In genomic region chr3:130413239-130413638, GRCm38 (mm10) we compare ENCODE assay signal across 10 mouse cellular contexts.
A peak's percentile ranks its signal among the peaks of the same experiment; 100 is the strongest.
DNase-seq lines count a peak whose midpoint lies in the region; ATAC-seq lines count a peak whose summit lies in the region.
"Had no signal": no experiment of that assay in that cellular context is flagged by ENCODE, and none has a peak within 500 bp of the region (broad histone marks: within the 10 kb centered on the region; RNA-seq: fewer than 3 reads in every experiment).

No protein-coding gene starts in this region.

- no peaks in the 10 kb centered on the region for H3K9me3 ChIP-seq in forebrain, embryonic 14.5 days (replicated peaks; ENCODE audit: control insufficient read depth, low read length)
- H3K9me3 ChIP-seq in forebrain, embryonic 15.5 days = no peaks in the 10 kb centered on the region
- H3K9me3 ChIP-seq in midbrain, embryonic 11.5 days (ENCODE audit: control insufficient read depth, low read length) = no peaks in the 10 kb centered on the region
- no peaks in the 10 kb centered on the region for H3K9me3 ChIP-seq in midbrain, embryonic 14.5 days (ENCODE audit: control insufficient read depth, low read length)
- no peaks in the 10 kb centered on the region for H3K9me3 ChIP-seq in kidney, embryonic 16.5 days (ENCODE audit: low read length)
- H3K9me3 ChIP-seq: heart, embryonic 10.5 days had no signal

- H3K4me3 ChIP-seq in forebrain, embryonic 14.5 days (ENCODE audit: low read depth, low read length) = no peak overlapping the region
- H3K4me3 ChIP-seq in forebrain, embryonic 15.5 days = no peak overlapping the region
- H3K4me3 ChIP-seq in midbrain, embryonic 11.5 days (ENCODE audit: low read depth, low read length) = no peak overlapping the region
- no peak overlapping the region for H3K4me3 ChIP-seq in midbrain, embryonic 14.5 days (replicated peaks; ENCODE audit: low read depth, low read length)
- no peak overlapping the region for H3K4me3 ChIP-seq in kidney, embryonic 16.5 days (ENCODE audit: low read length)
- H3K4me3 ChIP-seq: heart, embryonic 10.5 days had no signal

- no peak for ATAC-seq in forebrain, embryonic 14.5 days
- no peak for ATAC-seq in forebrain, embryonic 15.5 days (replicated peaks)
- no peak for ATAC-seq in midbrain, embryonic 11.5 days (ENCODE audit: low FRiP score)
- ATAC-seq in midbrain, embryonic 14.5 days (ENCODE audit: low FRiP score, low TSS enrichment) = no peak
- peak; percentile 81; the same call in 1 of the 2 replicates for ATAC-seq in kidney, embryonic 16.5 days (ENCODE audit: low FRiP score, low TSS enrichment)

- no peak overlapping the region for H3K9ac ChIP-seq in forebrain, embryonic 14.5 days (ENCODE audit: low read length)
- H3K9ac ChIP-seq in forebrain, embryonic 15.5 days (replicated peaks) = no peak overlapping the region
- no peak overlapping the region for H3K9ac ChIP-seq in midbrain, embryonic 11.5 days (ENCODE audit: low read length)
- H3K9ac ChIP-seq in midbrain, embryonic 14.5 days (replicated peaks; ENCODE audit: low read length) = no peak overlapping the region
- H3K9ac ChIP-seq in kidney, embryonic 16.5 days (replicated peaks; ENCODE audit: low read length) = no peak overlapping the region

- H3K4me2 ChIP-seq in forebrain, embryonic 14.5 days (ENCODE audit: low read length) = no peak overlapping the region
- H3K4me2 ChIP-seq in forebrain, embryonic 15.5 days (replicated peaks) = no peak overlapping the region
- H3K4me2 ChIP-seq in midbrain, embryonic 11.5 days = no peak overlapping the region
- H3K4me2 ChIP-seq in midbrain, embryonic 14.5 days (ENCODE audit: low read length) = no peak overlapping the region
- H3K4me2 ChIP-seq in kidney, embryonic 16.5 days (replicated peaks; ENCODE audit: low read depth, low read length) = no peak overlapping the region

- no peaks in the 10 kb centered on the region for H3K36me3 ChIP-seq in forebrain, embryonic 14.5 days (ENCODE audit: control insufficient read depth, insufficient read depth, low read length)
- no peaks in the 10 kb centered on the region for H3K36me3 ChIP-seq in forebrain, embryonic 15.5 days
- no peaks in the 10 kb centered on the region for H3K36me3 ChIP-seq in midbrain, embryonic 11.5 days (ENCODE audit: control insufficient read depth, insufficient read depth, low read length)
- no peaks in the 10 kb centered on the region for H3K36me3 ChIP-seq in midbrain, embryonic 14.5 days (ENCODE audit: control insufficient read depth, insufficient read depth, low read length)
- no peaks in the 10 kb centered on the region for H3K36me3 ChIP-seq in kidney, embryonic 16.5 days (ENCODE audit: insufficient read depth, low read length)
- H3K36me3 ChIP-seq: heart, embryonic 10.5 days had no signal

- no peaks in the 10 kb centered on the region for H3K4me1 ChIP-seq in forebrain, embryonic 14.5 days (ENCODE audit: control insufficient read depth, insufficient read depth, low read length)
- H3K4me1 ChIP-seq in forebrain, embryonic 15.5 days = no peaks in the 10 kb centered on the region
- H3K4me1 ChIP-seq in midbrain, embryonic 11.5 days (ENCODE audit: control insufficient read depth, insufficient read depth, low read length) = no peaks in the 10 kb centered on the region
- 0 out of 2 replicates have a peak, but pooled peaks cover 4% of the 10 kb centered on the region for H3K4me1 ChIP-seq in midbrain, embryonic 14.5 days (ENCODE audit: control insufficient read depth, insufficient read depth, low read length)
- H3K4me1 ChIP-seq in kidney, embryonic 16.5 days (ENCODE audit: insufficient read depth, low read length) = no peaks in the 10 kb centered on the region

- 36% methylated on average over 4 of the region's 4 CpGs for WGBS in forebrain, embryonic 14.5 days
- WGBS in forebrain, embryonic 15.5 days = 38% methylated on average over 4 of the region's 4 CpGs
- WGBS in midbrain, embryonic 11.5 days = 50% methylated on average over 4 of the region's 4 CpGs
- WGBS in midbrain, embryonic 14.5 days = 37% methylated on average over 4 of the region's 4 CpGs
- WGBS in kidney, embryonic 16.5 days = 15% methylated on average over 4 of the region's 4 CpGs

- H3K27ac ChIP-seq in forebrain, embryonic 14.5 days (ENCODE audit: low read depth, low read length) = no peak overlapping the region
- no peak overlapping the region for H3K27ac ChIP-seq in forebrain, embryonic 15.5 days (replicated peaks)
- no peak overlapping the region for H3K27ac ChIP-seq in midbrain, embryonic 11.5 days (ENCODE audit: low read depth, low read length)
- H3K27ac ChIP-seq in midbrain, embryonic 14.5 days (replicated peaks; ENCODE audit: low read depth, low read length) = no peak overlapping the region
- H3K27ac ChIP-seq in kidney, embryonic 16.5 days (ENCODE audit: low read length) = no peak overlapping the region
- H3K27ac ChIP-seq: heart, embryonic 10.5 days had no signal

- H3K27me3 ChIP-seq in forebrain, embryonic 14.5 days (replicated peaks; ENCODE audit: control insufficient read depth, insufficient read depth, low read length) = no peaks in the 10 kb centered on the region
- no peaks in the 10 kb centered on the region for H3K27me3 ChIP-seq in forebrain, embryonic 15.5 days
- H3K27me3 ChIP-seq in midbrain, embryonic 11.5 days (ENCODE audit: control insufficient read depth, insufficient read depth, low read length) = no peaks in the 10 kb centered on the region
- no peaks in the 10 kb centered on the region for H3K27me3 ChIP-seq in midbrain, embryonic 14.5 days (ENCODE audit: control insufficient read depth, insufficient read depth, low read length)
- no peaks in the 10 kb centered on the region for H3K27me3 ChIP-seq in kidney, embryonic 16.5 days (ENCODE audit: insufficient read depth, low read length)

- DNase-seq in forebrain, embryonic 14.5 days (ENCODE audit: low spot score) = peak; percentile 16
- DNase-seq in midbrain, embryonic 11.5 days (ENCODE audit: low spot score, missing footprints) = peak; percentile 44
- no peak for DNase-seq in midbrain, embryonic 14.5 days
- peak; percentile 34 for DNase-seq in retina, postnatal 1 day
- DNase-seq in ovary, postnatal 14 days (ENCODE audit: low spot score) = no peak
- no peak for DNase-seq in thymus, postnatal 10 days (ENCODE audit: low spot score in 2 of 2)
- DNase-seq: right cerebral cortex, postnatal 14 days had no signal

Comparison
In these comparisons a context has a peak if more than half of its experiments do, and no peak if none do; other contexts are left out.
1. DNase-seq: peak in forebrain, embryonic 14.5 days (single experiment), midbrain, embryonic 11.5 days (single experiment) and retina, postnatal 1 day (single experiment); none in midbrain, embryonic 14.5 days (single experiment), ovary, postnatal 14 days (single experiment) and thymus, postnatal 10 days (0 of 2).